Mouse (Mus musculus) right cerebral cortex, adult 2 months (tissue): Measurements from ENCODE around the gene Klhl29.

Source experiments
- DNase-seq, 2 experiments: peaks; one replicate each; pipeline ENCODE4 v3.0.0; 2021 to 2022; ENCODE audit warnings: low spot score in 2 of 2

Klhl29 gene

GRCm38 (mm10) chr12:5187773-5188333 is 187.6 kb downstream of the Klhl29 start:
- DNase-seq, result no peak

GRCm38 (mm10) chr12:5186645-5187044 is 188.8 kb downstream of the Klhl29 start:
- no peak for DNase-seq

- DNase-seq, result no peak
Measured at GRCm38 (mm10) chr12:5185603-5186002, 189.9 kb downstream of the Klhl29 start.

- DNase-seq, result no peak
Measured at GRCm38 (mm10) chr12:5182586-5182985, 192.9 kb downstream of the Klhl29 start.

- DNase-seq, result peak; percentile 59 to 68
Measured at GRCm38 (mm10) chr12:5182165-5182564, 193.3 kb downstream of the Klhl29 start.

GRCm38 (mm10) chr12:5176716-5177341 is 198.7 kb downstream of the Klhl29 start:
- DNase-seq, result no peak

- DNase-seq, result no peak
Measured at GRCm38 (mm10) chr12:5166141-5166540, 209.3 kb downstream of the Klhl29 start.

GRCm38 (mm10) chr12:5165411-5165810 is 210.1 kb downstream of the Klhl29 start:
- no peak for DNase-seq

- no peak for DNase-seq
Measured at GRCm38 (mm10) chr12:5162672-5163071, 212.8 kb downstream of the Klhl29 start.

GRCm38 (mm10) chr12:5161631-5162030 is 213.9 kb downstream of the Klhl29 start:
- DNase-seq, result no peak

GRCm38 (mm10) chr12:5157931-5158481 is 217.5 kb downstream of the Klhl29 start:
- DNase-seq, result no peak

GRCm38 (mm10) chr12:5157021-5157681 is 218.3 kb downstream of the Klhl29 start:
- DNase-seq, result peak; percentile 70 to 72

GRCm38 (mm10) chr12:5155177-5155576 is 220.3 kb downstream of the Klhl29 start:
- no peak for DNase-seq

GRCm38 (mm10) chr12:5151859-5152258 is 223.6 kb downstream of the Klhl29 start:
- no peak for DNase-seq

GRCm38 (mm10) chr12:5147346-5148035 is 228.0 kb downstream of the Klhl29 start:
- no peak for DNase-seq

GRCm38 (mm10) chr12:5143903-5144781 is 231.3 kb downstream of the Klhl29 start:
- DNase-seq, result no peak

GRCm38 (mm10) chr12:5143224-5143623 is 232.3 kb downstream of the Klhl29 start:
- DNase-seq, result no peak

- peak; percentile 84 to 91 for DNase-seq
Measured at GRCm38 (mm10) chr12:5142776-5143175, 232.7 kb downstream of the Klhl29 start.

GRCm38 (mm10) chr12:5141040-5141439 is 234.4 kb downstream of the Klhl29 start:
- DNase-seq, result no peak

GRCm38 (mm10) chr12:5139302-5139701 is 236.2 kb downstream of the Klhl29 start:
- no peak for DNase-seq

GRCm38 (mm10) chr12:5136300-5136699 is 239.2 kb downstream of the Klhl29 start:
- DNase-seq, result peak; percentile 72 to 75
